Mouse (Mus musculus) heart, embryonic 10.5 days (tissue): ENCODE measurements around the gene Dmkn. TPM values are rescaled to one million over a fixed set of nuclear protein-coding genes. Genes with fewer than 3 reads are reported as not detected.

Experiments used
- DNase-seq: peaks from one replicate; pipeline ENCODE4 v3.0.0-alpha.2; 2017; ENCODE audit warnings: low spot score
- H3K27ac ChIP-seq: fragments of 300-500 bp; sonication (generic); 2 replicates; pipeline ENCODE4 v1.5.1; 2016; ENCODE audit warnings: mild to moderate bottlenecking
- H3K27me3 ChIP-seq: fragments of 300-500 bp; sonication (generic); 2 replicates; pipeline ENCODE4 v1.6.1; 2016; ENCODE audit warnings: mild to moderate bottlenecking; ENCODE audit not compliant: poor library complexity, insufficient read depth, severe bottlenecking
- H3K36me3 ChIP-seq: fragments of 300-500 bp; sonication (generic); 2 replicates; pipeline ENCODE4 v1.6.1; 2016; ENCODE audit warnings: mild to moderate bottlenecking, moderate library complexity
- H3K4me1 ChIP-seq: fragments of 300-500 bp; sonication (generic); 2 replicates; pipeline ENCODE4 v1.6.1; 2016; ENCODE audit warnings: mild to moderate bottlenecking
- H3K4me3 ChIP-seq: fragments of 300-500 bp; sonication (generic); 2 replicates; pipeline ENCODE4 v1.5.1; 2016; ENCODE audit warnings: mild to moderate bottlenecking, moderate library complexity
- H3K9me3 ChIP-seq: fragments of 300-500 bp; sonication (generic); 2 replicates; pipeline ENCODE4 v1.6.1; 2016; ENCODE audit warnings: mild to moderate bottlenecking, moderate library complexity
- WGBS: fragments of 180-500 bp; shearing (Covaris S2); methylation state at CpG from one replicate; pipeline ENCODE4 v1.1.7; 2016; 5-methylcytosine and 5-hydroxymethylcytosine counted together
- polyA plus RNA-seq: library from polyadenylated mRNA; unstranded; fragments of >200 nt; fragmentation: Nextera tagmentation; extraction: Ambion mirVana; gene quantifications from 2 replicates; pipeline ENCODE4 v1.2.1, GENCODE M21; 2016

Gene Dmkn
- polyA plus RNA-seq, 1 experiment from 2014 or later, result 0.39 TPM

DNA sequence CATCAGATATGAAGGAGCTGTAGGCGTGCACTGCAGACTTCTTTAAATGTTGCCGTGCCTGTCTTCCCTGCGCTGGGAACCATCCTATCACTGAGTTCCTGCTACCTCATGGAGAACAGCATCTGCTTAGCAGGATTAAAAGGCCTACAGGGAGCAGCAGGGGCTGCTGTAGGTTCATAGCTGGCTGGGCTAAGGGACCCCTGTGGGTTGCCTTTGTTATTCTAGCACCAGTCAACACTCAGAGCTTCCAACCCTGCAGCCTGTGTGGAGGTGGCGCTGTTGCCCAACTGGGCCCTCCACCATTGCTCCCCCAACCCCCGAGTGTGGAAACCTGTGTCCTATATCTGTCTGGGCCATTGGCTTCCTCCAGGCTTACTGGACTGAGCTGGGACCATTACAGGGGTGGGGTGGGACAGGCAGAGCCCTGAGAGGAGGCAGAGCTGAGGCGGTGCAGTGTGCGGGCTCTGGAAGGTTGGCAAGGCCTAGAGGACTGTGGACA lies 13.6 kb downstream of the Dmkn start:
- DNase-seq, result no peak
- H3K27ac ChIP-seq, result no peak overlapping the region
- H3K4me1 ChIP-seq, result no peaks in the 10 kb centered on the region
- H3K27me3 ChIP-seq, result no peaks in the 10 kb centered on the region
- WGBS, result 39% methylated on average over 7 of the region's 7 CpGs
- H3K36me3 ChIP-seq, result no peaks in the 10 kb centered on the region
- no peak overlapping the region for H3K4me3 ChIP-seq
- no peaks in the 10 kb centered on the region for H3K9me3 ChIP-seq

DNA sequence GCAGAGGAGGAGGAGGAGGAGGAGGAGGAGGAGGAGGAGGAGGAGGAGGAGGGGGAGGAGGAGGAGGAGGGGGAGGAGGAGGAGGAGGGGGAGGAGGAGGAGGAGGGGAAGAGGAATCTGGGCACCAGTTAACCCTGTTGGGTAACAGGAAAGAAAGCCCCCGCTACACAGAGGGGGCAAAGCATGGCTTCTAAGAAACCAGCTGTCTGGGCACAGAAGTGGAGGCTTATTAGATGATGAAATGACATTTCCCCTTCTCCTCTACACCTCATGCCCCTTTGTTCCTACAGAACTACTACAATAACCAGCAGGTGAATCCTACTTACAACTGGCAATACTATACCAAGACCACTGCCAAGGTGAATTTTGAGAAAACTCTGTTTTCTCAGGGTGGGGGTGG lies 14.4 kb downstream of the Dmkn start:
- no peaks in the 10 kb centered on the region for H3K36me3 ChIP-seq
- no peaks in the 10 kb centered on the region for H3K4me1 ChIP-seq
- no peaks in the 10 kb centered on the region for H3K27me3 ChIP-seq
- H3K4me3 ChIP-seq, result no peak overlapping the region
- 67% methylated on average over 1 of the region's 1 CpGs for whole genome bisulfite sequencing
- H3K27ac ChIP-seq, result no peak overlapping the region
- DNase-seq, result no peak
- H3K9me3 ChIP-seq, result no peaks in the 10 kb centered on the region

DNA sequence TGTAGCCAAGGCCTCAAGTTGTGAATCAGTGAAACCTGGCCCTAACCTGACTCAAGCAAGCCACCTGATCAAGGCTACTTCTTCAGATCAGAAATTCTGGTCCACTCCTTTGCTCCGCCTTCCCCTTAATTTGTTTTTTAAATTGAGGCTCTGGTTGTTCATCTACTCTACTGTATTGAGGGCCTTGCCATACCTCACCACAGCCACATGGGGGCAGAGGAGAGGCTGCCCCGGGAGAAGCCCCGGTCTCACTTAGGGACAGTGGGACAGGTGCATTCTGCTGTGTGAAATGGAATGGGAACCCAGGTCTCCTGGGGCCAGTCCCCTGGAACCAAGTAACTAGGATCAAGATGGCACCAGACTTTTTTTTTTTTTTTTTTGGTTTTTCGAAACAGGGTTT lies 18.2 kb downstream of the Dmkn start:
- no peak overlapping the region for H3K4me3 ChIP-seq
- H3K9me3 ChIP-seq, result no peaks in the 10 kb centered on the region
- H3K36me3 ChIP-seq, result no peaks in the 10 kb centered on the region
- 63% methylated on average over 4 of the region's 4 CpGs for WGBS
- H3K4me1 ChIP-seq, result no peaks in the 10 kb centered on the region
- H3K27me3 ChIP-seq, result peaks cover 3% of the 10 kb centered on the region; the same call in 1 of the 2 replicates
- DNase-seq, result no peak
- no peak overlapping the region for H3K27ac ChIP-seq

DNA sequence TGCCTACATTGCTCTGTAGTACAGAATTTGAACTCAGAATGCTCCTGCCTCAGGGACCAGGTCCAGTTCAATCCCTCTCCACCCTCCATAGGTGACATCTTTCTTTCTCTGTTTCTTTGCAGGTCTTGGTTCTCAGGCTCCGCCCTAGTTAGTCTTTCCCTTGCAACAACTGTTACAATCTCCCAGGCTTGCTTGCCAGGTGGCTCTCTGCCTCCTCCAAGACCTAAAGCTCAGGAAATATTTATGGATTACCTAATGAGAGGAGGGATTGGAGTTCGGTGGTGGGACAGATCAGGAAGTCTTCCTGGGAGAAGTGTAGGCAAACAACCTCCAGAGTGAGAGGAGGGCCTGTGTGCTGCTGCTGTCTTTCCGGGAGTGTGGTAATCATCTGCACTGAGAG lies 19.1 kb downstream of the Dmkn start:
- Histone ChIP-seq H3K27me3 (peaks cover 12% of the 10 kb centered on the region; the same call in 1 of the 2 replicates), H3K27ac (no peak overlapping the region), H3K4me3 (no peak overlapping the region), H3K9me3 (no peaks in the 10 kb centered on the region), H3K4me1 (no peaks in the 10 kb centered on the region), H3K36me3 (no peaks in the 10 kb centered on the region)
- 65% methylated on average over 3 of the region's 3 CpGs for WGBS
- no peak for DNase-seq

DNA sequence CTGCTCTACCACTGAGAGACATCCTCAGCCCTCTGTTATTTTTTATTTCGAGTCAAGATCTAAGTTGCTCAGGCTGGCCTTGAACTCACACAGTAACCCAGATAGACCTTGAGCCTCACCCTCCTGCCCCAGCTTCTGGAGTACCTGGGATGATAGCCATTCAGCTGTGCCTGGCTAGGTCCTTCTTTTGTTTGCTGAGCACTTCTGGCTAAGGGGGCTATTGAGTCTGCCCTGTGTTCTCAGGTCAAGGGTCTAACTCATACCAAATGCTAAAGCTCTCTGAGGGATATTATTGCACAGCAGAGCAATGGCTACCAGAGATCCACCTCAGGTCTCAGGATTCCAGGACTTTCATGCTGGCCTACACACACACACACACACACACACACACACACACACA lies 21.6 kb downstream of the Dmkn start:
- H3K27me3 ChIP-seq, result peaks cover 28% of the 10 kb centered on the region; the same call in 1 of the 2 replicates
- DNase-seq, result no peak

DNA sequence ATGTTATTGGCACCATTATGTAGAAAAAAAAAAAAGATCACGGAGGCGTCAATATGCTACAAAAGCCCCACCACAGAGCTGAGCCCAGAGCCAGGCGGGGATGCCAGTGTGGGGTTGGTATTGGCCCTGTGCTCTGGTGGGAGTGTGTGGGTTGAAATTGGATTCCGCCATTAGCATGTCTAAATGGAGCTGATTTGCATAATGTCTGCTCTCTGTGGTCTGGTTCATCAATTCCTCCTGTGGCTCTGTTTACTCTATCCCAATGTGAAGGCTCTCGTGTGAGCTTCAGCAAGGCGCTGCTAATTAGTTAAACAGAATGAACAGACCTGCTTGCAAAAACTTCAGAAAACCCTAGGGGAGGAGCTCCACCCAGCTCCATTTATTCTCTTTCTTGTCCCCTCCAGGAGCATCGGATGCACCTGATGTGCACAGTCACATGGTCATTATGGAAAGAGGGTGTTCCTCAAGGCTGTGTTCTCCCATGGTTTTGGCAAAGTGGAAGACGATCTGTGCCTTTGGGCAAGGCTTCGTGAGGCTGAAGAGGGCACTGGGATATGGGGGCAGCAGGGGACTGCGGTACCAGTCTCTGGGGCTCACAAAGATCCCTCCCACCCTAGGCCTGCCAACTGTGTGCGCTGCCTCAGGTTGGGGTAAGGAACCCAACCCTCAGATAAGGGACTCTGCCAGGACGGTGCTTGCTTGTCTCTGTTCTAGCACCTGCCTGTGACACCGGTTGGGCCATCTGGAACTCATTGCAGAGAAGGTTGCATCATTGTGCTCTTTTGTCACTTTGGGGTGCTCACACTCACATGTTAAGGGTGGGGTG lies 22.4 kb downstream of the Dmkn start:
- Histone ChIP-seq H3K36me3 (no peaks in the 10 kb centered on the region), H3K27me3 (peaks cover 33% of the 10 kb centered on the region; the same call in 1 of the 2 replicates), H3K27ac (no peak overlapping the region), H3K4me3 (no peak overlapping the region), H3K4me1 (no peaks in the 10 kb centered on the region), H3K9me3 (no peaks in the 10 kb centered on the region)
- 73% methylated on average over 13 of the region's 13 CpGs for WGBS
- DNase-seq, result no peak

More for the DNA sequence above, 21.6 kb downstream of the Dmkn start:
- H3K4me1 ChIP-seq, result no peaks in the 10 kb centered on the region
- H3K36me3 ChIP-seq, result no peaks in the 10 kb centered on the region
- no peak overlapping the region for H3K27ac ChIP-seq
- H3K9me3 ChIP-seq, result no peaks in the 10 kb centered on the region
- 66% methylated on average over 1 of the region's 1 CpGs for WGBS
- H3K4me3 ChIP-seq, result no peak overlapping the region

DNA sequence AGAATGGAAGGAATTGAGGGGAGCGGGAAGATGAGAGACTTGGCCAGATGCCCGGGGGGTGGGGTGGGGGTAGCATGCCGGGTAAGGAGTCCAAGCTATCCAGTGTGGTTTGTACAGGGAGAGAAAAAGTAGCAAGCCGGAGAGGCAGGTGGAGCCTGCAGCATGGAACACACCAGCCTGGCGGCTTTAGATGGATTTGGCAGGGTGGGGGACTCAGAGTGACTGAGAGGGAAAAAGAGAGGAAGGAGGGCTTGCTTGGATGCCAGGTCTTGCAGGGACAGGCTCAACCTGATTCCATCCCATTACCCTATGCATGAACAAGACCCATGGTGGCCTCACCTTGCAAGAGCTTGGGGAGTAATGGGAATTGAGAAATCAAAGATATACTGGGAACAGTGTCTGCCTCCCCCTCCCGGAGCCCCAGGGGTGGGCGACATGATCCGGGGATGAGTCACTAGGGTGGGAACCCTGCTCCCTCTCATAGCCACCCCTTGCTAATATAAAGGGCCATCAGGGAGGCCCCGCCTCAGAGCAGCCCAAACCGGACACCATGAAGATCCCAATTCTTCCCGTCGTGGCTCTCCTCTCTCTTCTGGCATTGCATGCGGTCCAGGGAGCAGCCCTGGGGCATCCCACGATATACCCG lies 23.9 kb downstream of the Dmkn start, which contains the start of gene Krtdap:
TSS of gene Krtdap (plus strand) at position 520 of the 646 bp plus-strand sequence.
- DNase-seq, result no peak
- Histone ChIP-seq H3K36me3 (no peaks in the 10 kb centered on the region), H3K27ac (no peak within 1 kb of the TSS), H3K4me1 (no peaks in the 10 kb centered on the region), H3K27me3 (peaks cover 40% of the 10 kb centered on the region; the same call in 1 of the 2 replicates), H3K4me3 (no peak within 1 kb of the TSS), H3K9me3 (no peaks in the 10 kb centered on the region)
- 43% methylated on average over 15 of the region's 15 CpGs for WGBS

DNA sequence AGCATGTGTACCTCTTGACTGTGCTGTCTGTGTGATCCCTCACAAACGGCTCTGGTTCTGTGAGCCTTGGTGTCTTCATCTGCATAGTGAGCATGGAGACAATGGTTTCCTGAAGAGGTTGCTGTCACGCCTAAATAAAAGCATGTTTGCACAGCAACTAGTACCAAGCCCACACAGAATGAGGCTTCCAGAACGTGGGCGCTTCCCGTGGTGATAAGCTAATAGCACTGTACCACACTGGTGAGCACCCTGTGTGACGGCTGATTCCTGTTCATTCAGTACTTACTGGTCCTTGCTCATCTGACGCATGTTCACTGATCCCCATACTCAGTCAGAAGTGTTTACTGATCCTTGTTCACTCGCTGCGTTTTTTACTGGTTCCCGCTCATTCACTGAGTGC lies 26.6 kb downstream of the Dmkn start:
- 68% methylated on average over 10 of the region's 10 CpGs for WGBS
- Histone ChIP-seq H3K36me3 (no peaks in the 10 kb centered on the region), H3K4me3 (no peak overlapping the region), H3K27ac (no peak overlapping the region), H3K4me1 (no peaks in the 10 kb centered on the region), H3K27me3 (peaks cover 40% of the 10 kb centered on the region; the same call in 1 of the 2 replicates), H3K9me3 (no peaks in the 10 kb centered on the region)
- no peak for DNase-seq

DNA sequence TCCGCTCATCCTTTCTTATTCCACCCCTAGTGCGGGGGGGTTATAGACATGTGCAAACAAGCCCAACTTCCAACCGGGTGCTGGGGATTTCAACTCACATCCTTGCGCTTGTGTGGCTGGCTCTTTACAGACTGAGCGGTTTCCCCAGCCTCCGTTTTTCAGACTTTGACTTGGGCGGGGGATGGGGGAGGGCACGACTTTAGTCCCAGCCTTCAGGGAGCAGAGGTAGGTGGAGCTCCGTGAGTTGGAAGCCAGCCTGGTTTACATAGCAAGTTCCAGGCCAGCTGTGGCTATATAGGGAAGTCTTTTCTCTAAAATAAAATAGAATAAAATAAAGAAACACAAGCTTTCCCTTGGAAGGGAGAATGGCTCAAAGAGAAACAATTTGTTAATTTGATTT lies 28.4 kb downstream of the Dmkn start:
- H3K4me1 ChIP-seq, result no peaks in the 10 kb centered on the region
- no peak overlapping the region for H3K4me3 ChIP-seq
- no peaks in the 10 kb centered on the region for H3K9me3 ChIP-seq
- DNase-seq, result no peak
- H3K27me3 ChIP-seq, result peaks cover 35% of the 10 kb centered on the region; the same call in 1 of the 2 replicates
- no peak overlapping the region for H3K27ac ChIP-seq
- WGBS, result 17% methylated on average over 9 of the region's 9 CpGs
- no peaks in the 10 kb centered on the region for H3K36me3 ChIP-seq

DNA sequence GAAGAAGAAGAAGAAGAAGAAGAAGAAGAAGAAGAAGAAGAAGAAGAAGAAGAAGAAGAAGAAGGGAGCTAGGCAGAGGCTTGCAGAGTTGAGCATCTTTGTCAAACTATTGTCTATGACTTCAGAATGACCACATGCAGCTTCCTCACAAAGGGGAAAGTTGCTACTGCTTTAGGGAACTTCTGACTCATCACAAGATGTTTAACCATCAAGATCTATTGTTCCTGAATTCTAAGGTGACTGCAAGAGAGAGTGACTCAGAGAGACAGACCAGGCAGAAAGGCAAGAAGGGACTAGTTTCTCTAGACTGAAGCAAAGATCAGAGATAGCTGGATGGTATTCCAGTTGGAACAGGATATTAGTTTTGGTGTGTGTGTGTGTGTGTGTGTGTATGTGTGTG lies 31.4 kb downstream of the Dmkn start:
- Histone ChIP-seq H3K36me3 (no peaks in the 10 kb centered on the region), H3K27me3 (peaks cover 12% of the 10 kb centered on the region; the same call in 1 of the 2 replicates), H3K4me3 (no peak overlapping the region), H3K9me3 (no peaks in the 10 kb centered on the region), H3K4me1 (0 out of 2 replicates have a peak, but pooled peaks cover 4% of the 10 kb centered on the region), H3K27ac (no peak overlapping the region)
- no peak for DNase-seq

DNA sequence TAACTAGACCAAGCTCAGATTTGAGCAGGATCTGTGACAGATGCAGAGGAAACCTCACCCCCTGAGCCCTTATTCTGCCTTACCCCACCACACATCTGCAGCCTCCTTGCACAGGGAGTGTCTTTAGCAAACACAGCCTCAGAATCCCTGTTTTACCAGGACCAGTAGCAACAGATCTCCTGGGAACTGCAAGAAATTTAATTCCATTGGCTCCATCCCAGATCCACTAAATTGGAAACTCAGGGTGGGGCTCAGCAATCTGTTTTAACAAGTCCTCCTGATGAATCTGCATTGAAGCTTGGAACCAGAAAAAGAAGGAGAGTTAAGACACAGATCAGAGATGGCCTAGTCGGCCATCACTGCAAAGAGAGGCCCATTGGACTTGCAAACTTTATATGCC lies 33.2 kb downstream of the Dmkn start:
- 0 out of 2 replicates have a peak, but pooled peaks cover 4% of the 10 kb centered on the region for H3K4me1 ChIP-seq
- no peak for DNase-seq
- H3K36me3 ChIP-seq, result no peaks in the 10 kb centered on the region
- H3K27me3 ChIP-seq, result no peaks in the 10 kb centered on the region
- no peak overlapping the region for H3K4me3 ChIP-seq
- WGBS, result 75% methylated on average over 1 of the region's 1 CpGs
- H3K27ac ChIP-seq, result no peak overlapping the region
- H3K9me3 ChIP-seq, result peaks cover 5% of the 10 kb centered on the region

DNA sequence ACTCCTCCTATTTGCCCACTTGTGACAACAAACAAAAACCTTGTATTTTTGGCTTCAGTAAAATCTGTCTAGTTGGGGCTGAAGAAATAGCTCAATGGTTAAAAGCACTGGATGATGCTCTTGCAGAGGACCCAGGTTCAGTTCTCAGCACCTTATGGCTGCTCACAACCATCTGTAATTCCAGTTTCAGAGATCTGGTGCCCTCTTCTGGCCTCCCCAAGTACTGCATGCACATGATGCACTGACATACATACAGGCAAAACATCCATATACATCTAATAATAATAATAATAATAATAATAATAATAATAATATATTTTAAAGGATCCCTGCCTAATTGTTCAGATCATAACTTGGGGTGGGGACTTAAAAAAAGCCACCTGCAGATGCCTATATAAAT lies 37.1 kb downstream of the Dmkn start:
- H3K9me3 ChIP-seq, result peaks cover 5% of the 10 kb centered on the region
- no peak for DNase-seq
- H3K36me3 ChIP-seq, result no peaks in the 10 kb centered on the region
- H3K27ac ChIP-seq, result no peak overlapping the region
- H3K27me3 ChIP-seq, result no peaks in the 10 kb centered on the region
- 0 out of 2 replicates have a peak, but pooled peaks cover 4% of the 10 kb centered on the region for H3K4me1 ChIP-seq
- H3K4me3 ChIP-seq, result no peak overlapping the region

DNA sequence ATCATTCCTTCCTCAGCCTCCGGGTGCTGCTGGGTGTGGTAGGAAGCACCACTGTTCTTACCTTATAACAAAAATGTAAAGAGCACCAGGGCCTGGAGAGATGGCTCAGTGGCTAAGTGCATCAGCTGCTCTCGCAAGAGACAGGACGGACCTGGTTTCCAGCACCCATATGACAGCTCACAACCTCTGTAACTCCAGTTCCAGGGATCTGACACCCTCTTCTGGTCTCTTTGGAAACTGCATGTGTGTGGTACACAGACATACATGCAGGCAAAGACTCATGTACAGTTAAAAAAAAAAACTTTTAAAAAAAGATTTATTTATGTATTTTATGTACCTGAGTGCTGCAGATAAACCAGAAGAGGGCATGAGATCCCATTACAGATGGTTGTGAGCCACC lies 39.7 kb downstream of the Dmkn start:
- H3K4me1 ChIP-seq, result 0 out of 2 replicates have a peak, but pooled peaks cover 4% of the 10 kb centered on the region
- H3K27me3 ChIP-seq, result no peaks in the 10 kb centered on the region
- no peak overlapping the region for H3K27ac ChIP-seq
- WGBS, result 89% methylated on average over 3 of the region's 3 CpGs
- peaks cover 5% of the 10 kb centered on the region for H3K9me3 ChIP-seq
- no peak overlapping the region for H3K4me3 ChIP-seq
- no peaks in the 10 kb centered on the region for H3K36me3 ChIP-seq
- no peak for DNase-seq
